Mouse (Mus musculus): ENCODE results near the gene Gorasp1.

Gorasp1 gene

DNA sequence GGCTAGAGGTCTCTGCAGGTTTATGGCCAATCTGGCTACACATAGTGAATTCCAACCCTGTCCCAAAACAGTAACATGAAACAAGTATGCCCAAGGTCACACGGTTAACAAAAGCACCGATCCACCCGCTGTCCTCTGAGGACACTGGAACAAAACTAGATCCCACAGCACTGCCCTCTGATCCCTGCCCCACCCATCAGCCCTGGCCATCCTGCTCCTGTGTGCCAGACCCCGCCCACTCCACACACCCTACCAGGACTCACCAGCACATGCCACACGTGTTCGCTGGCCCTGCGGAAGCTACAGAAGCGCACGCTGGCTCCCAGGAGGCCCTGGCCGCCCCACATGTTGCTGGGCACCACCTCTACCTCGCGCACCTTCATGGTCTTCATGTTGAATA is 5.0 kb downstream of the Gorasp1 start:
- DNase-seq (ENCODE audit: low read depth, low spot score) = peak; percentile 31

DNA sequence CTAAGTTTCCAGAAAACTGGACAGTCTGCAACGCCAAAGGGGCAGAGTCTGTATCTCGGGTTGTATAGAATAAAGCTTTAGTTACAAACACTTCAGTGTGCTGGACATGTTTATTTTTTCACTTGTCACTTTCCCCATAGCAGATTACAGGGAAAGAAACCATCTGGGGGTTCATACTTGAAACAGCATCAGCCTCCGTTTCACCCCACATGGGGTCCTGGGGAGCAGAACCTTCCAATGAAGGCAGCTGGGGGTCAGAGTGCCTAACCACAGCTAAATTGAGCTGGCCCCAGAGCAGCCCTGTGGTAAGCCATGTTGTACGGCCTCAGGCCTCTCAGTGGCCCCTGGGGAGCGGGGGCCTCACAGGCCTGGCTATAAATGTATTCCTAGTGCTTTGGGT is 10.9 kb downstream of the Gorasp1 start:
- no peak for DNase-seq (ENCODE audit: low read depth, low spot score)

DNA sequence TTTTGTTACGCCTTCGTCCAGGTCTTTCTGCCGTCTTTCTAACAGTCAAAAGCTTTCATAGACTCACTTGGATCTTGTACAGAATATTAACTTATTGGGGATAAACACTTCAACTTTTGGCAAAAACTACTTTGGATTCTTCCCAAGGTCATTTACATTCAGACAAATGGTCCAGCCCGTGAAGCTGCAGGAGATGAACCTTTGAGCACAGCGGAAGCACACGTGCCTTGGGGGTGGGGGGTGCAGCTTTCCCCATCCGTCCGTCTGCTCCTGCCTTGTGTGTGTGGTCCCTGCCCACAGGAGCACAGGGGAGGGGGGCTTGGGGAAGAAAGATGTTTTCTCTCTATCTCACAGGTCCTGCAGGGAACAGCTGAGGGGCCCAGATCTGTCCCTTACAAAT is 11.6 kb downstream of the Gorasp1 start:
- DNase-seq (ENCODE audit: low read depth, low spot score) = no peak

DNA sequence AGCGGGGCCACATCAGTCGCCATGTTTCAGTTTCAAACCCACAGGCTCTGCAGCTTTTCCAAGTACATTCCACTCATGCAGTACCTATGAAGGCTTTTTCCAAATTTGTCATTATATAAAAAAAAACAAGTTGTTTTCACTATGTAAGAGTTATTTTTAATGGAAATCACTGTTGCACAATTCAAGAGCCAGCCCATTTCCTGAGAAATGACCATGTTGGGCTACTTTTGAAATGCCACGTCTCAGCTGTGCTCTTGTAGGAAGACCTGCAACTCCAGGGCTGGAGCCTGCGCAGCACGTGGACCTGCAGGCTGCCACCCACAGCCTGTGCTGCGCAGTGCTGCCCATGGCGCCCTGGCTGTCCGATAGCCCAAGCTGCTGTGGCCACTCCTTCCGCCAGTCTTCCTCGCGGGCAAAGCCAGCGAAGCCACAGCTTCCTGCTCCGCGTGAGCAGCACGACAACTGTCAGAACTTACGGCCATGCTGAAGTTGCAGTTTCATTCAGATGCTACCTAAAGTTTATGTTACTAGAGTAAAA is 12.2 kb downstream of the Gorasp1 start:
- no peak for DNase-seq (ENCODE audit: low read depth, low spot score)

DNA sequence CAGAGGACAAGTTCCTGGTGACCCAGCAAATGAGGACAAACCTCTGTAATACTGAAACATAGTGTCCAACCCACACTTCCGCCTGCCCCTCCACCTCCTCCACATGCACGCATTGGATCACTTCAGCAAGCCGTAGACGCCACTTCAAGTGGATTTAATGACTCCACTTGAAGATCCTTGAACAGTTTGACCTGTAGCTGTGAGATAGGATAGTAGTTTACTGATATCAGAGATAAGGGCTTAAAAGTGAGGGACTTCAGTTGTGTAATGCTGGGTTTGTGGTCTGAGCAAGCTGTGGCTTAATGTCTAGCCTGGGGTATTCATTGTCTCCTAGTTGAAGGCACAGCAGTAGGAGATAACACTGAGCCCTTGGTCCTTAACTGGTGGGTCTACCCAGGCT is 13.9 kb downstream of the Gorasp1 start:
- no peak for DNase-seq (ENCODE audit: low read depth, low spot score)

DNA sequence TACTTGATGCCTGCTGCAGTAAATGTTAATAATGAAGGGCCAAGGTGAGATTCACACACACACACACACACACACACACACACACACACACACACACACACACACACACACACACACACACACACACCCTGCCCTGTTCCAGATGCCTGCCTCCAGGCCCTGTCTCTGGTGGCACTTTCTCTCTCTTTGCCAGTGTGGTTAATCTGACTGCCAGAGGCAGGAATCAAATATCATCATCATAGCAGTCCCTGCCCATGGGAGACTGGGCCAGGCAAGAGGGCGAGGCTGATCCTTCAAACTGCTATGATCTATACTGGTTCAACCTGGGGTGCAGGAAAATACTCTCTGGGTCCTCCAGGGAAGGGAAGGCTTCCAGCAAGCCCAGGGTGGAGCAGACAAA is 17.5 kb downstream of the Gorasp1 start:
- no peak for DNase-seq (ENCODE audit: low read depth, low spot score)

DNA sequence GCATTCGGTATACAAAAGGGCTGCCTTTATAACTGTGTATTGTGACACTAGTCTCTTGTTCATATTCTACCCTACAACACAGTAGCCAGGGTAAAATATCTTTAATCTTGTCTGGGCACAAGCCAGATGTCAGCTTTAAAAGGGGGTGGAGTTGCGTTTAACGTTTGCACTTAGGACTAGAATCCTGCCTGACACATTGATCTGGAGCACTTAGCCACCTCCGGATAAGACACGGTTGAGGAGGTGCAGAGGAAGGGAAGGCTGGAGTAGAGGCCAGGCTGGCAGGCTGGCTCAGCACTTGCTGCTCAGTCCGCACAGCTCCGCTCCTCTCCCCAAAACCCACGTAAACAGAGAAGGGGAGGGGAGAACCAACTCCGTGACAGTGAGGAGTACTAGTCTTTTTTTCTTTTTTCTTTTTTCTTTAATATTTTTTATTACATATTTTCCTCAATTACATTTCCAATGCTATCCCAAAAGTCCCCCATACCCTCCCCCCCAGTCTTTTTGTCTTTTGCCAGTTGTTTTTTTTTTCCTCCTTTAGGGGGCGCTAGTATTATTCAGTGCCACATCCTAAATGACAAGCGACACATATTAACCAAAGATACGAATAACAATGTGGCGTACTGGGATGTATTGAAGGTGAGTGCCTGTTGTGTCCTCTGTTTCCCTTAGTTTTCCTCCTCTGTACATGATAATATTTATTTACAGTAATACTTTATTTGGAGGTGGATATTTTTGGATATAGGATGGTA is 24.1 kb downstream of the Gorasp1 start:
- peak; percentile 40 for DNase-seq (ENCODE audit: low read depth, low spot score)

DNA sequence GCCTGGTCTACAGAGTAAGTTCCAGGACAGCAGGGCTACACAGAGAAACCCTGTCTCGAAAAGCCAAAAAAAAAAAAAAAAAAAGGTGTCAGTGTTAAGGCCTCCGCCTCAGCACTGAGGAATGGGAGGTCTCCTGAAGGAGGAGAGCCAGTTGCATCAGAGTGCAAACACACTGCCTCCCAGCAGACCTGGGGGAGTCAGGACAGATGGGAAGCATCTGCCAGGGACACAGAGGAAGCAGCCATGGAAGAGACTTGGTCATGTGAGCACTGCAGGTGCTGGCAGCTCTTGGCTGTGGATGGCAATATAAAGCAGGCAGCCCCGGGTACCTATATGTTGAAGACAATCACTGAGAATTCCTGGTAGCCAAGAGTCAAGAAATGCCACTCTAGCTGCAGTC is 27.4 kb downstream of the Gorasp1 start:
- no peak for DNase-seq (ENCODE audit: low read depth, low spot score)

DNA sequence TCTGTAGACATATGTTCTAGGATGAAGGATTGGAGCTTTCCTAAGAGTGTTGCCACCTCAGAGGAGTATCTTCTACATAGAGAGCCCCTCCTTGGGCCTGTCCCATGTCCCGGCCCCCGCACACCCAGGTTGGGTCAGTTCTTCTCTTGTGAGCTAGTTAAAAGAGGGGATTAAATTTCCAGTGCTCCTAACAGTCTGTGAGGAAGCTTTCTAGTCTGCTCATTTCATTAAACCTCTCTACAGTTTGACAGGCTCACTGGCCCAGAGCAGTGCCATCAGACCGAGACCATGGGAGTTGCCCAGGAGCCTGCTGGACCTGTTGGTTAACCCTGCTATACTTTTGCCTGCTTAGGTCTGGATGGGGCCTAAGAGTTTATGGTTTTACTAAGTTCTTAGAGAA is 28.7 kb downstream of the Gorasp1 start:
- DNase-seq (ENCODE audit: low read depth, low spot score) = no peak

DNA sequence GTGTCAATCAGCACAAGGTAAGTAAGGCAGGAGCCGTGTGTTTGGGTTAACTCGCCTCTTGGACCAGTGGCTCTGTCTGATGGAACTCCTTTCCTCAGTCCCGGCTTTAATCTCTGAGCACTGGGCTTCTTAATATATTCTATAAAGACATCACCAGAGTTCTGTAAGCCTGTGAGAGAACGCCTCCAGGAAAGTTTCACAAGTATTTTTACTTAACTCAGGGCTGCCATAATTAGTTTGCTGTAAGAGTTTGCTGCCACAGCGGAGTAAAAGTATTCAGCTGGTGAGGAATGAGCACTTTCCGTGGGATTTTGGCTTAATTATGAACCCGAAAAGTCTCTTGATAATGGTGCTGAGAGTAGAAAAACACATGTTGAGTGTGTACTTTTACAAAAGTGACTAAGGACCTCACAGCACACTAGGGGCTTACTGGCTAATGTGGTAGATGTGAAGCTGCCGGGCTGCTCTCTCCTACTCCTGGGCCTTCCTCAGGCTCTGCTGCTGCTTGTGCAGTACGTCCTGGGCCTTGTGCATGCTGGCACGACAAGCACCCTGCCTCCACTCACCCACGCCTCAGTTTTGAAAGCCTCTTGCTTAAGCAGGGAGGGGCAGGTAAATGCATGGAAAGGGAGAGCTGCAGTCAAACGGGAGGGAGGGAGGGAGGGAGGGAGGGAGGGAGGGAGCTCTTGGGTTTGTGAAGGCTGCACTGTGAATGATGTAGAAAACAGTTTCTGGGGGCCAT is 34.8 kb downstream of the Gorasp1 start:
- no peak for DNase-seq (ENCODE audit: low read depth, low spot score)

DNA sequence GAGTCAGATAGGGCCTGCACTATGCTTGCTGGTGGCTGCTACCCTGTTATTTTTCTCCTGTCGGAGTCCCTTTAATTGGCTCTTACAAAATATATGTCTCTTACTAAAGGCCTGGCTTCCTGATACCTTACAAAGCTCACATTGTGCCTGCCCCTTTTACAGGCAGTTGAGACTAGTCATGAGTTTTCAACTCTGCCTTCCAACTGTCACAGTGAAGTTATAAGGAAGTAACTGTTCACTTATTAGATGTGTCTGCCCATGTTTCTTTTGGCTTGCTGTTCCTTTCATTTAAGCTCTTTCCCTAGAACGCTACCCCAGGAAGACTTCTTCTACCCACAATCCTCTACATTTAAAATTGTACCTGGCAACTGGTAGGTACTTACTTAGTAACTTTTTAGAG is 37.9 kb downstream of the Gorasp1 start:
- no peak for DNase-seq (ENCODE audit: low read depth, low spot score)

DNA sequence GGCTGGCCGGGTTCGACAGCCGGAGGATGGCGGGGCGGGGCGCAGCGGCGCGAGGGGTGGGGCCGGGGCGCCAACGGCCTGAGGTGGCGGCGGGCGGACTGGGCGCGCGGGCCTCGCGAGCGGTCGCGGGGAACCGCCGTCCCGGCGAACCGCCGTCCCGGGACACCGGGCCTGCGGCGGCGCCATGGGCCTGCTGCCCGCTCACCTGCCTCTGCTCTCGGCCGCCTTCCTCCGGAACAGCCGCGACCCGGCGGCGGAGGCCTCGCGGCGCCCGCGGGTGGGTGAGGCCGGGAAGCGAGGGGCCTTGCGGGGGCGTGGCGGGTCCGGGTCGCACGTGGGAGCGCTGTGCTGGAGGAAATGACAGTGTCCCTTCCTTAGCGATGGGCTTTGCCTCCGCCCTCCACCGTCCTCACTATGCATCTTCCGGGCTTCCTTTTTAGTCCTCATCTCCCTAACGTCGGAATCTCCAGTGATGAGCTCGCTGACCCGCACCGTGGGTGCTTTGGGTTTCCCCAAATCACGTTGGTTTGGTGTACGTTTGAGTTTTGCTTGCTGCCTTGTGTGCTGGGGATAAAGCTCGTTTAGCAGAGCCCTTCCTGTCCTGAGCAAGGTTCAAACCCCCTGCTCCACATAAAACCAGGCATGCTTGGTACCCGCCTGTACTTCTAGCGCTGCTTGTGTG is 42.2 kb downstream of the Gorasp1 start:
- peak; percentile 56 for DNase-seq (ENCODE audit: low read depth, low spot score)

DNA sequence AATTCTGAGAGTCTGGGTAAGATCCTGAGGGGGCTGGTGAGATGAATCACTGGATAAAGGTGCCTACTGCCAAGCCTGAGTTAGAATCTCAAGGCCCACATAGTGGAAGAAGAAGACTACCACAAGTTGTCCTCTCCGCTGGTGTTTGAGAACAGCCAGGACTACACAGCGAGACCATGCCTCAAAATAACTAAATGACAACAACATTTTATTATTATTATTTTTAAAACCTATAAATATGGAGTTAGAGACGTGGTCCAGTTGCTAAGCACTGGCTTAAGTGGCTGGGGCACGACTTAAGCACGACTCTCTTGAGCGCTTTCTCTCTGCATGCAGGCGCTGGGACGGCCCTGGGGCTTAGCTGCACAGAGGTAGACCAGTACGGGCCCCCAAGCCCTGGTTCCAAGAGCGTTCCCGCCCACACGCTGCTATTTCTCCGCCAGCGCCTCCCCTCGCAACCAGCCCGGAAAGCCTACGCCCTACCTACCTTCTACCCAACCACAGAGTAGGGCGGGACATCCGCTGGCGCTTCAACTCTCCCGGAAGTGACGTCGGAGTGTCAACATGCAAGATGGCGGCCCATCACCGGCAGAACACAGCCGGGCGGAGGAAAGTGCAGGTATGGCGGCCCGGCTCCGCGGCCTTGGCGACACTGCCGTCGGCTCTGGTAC is 42.9 kb downstream of the Gorasp1 start, which contains the start of gene Wdr48:
TSS of gene Wdr48 (plus strand) at position 540 of the 671 bp plus-strand sequence.
- peak; percentile 99 for DNase-seq (ENCODE audit: low read depth, low spot score)

DNA sequence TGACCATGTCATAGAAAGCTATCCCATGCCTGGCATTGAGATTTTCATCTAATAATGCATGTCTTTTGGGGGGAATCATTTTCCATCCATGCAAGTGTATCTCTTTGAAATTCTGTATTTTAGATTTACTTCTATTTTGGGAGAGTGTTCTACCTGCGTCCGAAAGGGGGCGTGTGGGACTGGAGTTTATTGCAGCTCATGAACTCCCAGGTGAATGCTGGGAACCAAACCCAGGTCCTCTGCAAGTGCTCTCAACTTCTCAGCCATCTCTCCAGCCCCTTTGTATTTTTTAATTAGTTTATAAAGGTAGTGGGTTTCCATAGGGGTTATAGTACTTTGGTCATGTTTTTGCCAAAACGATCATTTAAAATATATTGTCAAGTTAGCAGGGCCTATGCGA is 43.5 kb downstream of the Gorasp1 start:
- peak; percentile 66 for DNase-seq (ENCODE audit: low read depth, low spot score)

DNA sequence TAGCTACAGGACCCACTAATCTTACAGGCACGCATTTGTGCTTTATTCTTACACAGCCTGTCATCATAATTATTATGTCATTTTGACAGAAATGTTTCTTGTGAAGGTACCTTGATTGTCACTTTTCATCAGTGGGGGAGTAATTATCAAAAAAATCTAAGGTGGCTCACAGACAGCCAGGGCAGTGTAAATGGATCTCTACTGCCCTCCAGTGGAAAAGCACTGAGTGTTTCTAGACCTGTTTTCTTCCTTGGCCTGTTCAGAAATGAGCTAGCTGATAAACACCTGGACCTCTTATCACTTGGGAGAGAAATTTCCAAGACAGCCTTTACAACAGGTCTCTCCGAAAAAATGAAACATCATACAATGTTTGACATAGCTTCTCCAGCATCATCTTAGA is 46.7 kb downstream of the Gorasp1 start:
- DNase-seq (ENCODE audit: low read depth, low spot score) = peak; percentile 46

DNA sequence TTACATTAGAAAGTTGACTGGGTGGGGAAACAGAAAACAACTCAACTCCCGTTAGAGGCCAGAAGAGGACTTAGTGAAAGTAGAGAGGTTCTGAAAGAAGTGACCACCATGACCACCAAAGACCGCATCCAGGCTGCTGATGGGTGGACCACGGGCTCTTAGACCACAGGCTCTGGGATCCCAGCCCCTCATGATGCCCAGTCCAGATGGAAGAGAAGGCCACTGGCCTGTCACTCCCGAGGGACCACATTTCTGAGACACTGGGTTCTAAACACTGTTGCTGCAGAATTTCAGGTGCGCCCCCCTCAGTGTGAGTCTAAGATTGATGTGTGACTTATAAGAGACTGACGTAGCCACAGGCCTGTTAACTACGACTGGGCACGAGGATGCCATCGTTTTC is 47.9 kb downstream of the Gorasp1 start:
- no peak for DNase-seq (ENCODE audit: low read depth, low spot score)

DNA sequence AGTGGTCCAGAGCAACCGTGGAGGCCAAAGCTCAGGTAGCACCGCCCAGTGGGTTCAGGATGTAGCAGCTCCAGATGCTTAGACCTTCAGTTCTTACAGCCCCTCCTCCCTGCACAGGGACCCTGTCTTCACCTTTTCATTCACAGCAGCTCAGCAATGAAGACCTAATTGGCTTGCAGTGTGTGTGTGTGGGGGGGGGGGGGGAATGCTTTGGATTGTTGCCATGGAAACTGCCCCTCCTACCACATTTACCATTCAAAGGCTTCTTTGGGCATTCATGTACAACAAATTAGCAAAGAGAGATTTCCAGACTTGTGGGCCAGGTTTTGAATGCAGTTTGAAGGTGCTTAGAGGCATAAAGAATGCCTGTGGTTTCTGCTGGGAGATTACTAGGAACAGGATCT is 48.5 kb downstream of the Gorasp1 start:
- peak; percentile 57 for DNase-seq (ENCODE audit: low read depth, low spot score)

DNA sequence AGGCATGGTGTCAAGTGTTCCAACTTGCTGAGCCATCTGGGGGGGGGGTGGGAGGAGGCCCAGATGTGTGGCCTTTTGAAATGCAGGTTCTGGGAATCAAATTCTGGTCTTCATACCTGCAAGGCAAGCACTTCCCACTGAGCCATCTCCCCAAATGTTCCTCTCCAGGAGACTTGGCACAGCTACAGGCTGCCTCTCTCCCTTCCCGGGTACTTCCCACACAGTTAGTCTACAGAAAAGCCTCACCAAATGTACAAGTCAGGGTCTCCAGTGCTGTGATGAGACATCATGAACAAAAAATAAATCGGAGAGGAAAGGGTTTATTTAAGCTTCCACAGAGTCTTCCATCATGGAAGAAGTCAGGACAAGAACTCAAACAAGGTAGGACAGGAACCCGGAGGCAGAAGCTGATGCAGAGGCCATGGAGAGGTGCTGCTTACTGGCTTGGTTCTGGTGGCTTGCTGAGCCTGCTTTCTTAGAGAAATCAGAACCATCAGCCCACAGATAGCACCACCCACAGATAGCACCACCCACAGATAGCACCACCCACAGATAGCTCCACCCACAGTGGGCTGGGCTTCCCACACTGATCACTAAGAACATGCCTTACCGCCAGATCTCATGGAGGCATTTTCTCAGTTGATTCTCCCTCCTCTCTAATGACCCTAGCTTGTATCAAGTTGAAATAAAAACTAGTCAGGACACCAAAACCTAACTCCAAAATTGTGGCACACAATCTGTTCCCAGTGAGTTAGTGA is 50.0 kb downstream of the Gorasp1 start:
- peak; percentile 54 for DNase-seq (ENCODE audit: low read depth, low spot score)
